Mouse (Mus musculus) right cerebral cortex, postnatal 4 days (tissue): ENCODE results near the gene Camta1.

Experiments
- DNase-seq: peaks from one replicate; pipeline ENCODE4 v3.0.0-alpha.2; 2022

Gene Camta1

DNA sequence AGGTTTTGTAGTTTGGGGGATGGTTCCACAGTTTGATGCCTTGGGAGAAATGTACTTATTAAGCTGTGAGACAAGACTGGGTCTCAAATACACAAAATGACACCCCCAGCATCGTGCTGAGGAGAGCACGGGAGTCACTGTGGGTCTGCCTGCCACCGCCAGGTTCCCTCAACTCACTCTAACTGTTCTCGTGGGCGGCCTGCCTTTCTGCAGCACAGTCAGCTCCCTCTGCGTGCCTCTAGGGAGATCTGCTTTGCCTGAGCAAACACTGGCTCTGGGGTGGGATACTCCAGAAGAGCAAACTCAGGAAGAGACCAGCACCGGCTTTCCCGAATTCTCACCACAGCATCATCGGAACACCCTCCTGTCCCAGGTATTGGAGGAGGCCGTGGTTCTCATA, 129.0 kb downstream of the Camta1 start:
- DNase-seq = no peak

DNA sequence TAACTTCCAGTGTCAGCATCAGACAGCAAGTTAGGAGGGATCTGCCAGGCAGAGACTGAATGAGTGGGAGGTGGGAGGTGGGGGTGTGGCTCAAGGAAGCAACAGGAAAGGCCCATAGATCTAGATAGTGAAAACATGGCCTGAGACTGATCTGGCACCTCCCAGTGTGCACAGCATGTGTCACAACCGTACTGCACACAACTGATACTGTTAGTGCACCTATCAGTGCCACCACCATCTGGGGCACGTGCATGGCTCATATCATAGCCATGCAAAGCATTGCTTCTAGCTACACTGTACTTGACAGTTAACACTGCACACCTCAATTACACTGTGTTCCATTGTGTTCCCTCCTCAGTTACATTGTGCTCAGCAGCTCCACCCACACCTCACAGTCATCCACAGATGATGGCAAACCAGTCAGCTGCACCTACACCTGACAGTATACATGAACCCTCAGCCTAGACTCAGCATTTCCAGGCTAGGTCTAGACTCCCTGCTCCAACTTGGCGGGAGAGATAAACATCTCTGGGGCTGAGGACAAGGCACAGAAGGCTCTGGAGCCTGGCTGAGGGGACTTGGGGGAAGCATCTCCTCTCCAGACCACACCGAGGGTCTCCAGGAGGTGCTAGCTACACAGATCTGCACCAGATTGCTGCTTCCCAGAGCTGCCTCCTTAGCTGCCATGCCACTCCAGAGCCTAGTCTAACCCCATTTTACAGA, 131.5 kb downstream of the Camta1 start:
- DNase-seq = no peak

DNA sequence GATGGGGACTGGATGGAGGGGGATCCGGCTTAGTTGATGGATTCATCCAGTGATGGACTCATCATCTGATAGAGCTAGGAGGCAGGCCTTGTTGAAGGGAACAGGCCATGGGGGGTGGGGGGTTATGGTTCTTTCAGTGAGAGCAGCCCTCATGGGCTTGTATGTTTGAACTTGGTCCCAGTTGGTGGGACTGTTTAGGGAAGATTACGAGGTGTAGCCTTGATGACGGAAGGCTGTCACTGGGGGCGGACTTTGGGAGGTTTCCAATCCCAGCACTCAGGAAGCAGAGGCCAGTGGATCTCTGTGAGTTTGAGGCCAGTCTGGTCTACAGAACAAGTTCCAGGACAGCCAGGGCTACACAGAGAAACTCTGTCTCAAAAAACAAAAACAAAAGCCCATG, 132.6 kb downstream of the Camta1 start:
- no peak for DNase-seq

DNA sequence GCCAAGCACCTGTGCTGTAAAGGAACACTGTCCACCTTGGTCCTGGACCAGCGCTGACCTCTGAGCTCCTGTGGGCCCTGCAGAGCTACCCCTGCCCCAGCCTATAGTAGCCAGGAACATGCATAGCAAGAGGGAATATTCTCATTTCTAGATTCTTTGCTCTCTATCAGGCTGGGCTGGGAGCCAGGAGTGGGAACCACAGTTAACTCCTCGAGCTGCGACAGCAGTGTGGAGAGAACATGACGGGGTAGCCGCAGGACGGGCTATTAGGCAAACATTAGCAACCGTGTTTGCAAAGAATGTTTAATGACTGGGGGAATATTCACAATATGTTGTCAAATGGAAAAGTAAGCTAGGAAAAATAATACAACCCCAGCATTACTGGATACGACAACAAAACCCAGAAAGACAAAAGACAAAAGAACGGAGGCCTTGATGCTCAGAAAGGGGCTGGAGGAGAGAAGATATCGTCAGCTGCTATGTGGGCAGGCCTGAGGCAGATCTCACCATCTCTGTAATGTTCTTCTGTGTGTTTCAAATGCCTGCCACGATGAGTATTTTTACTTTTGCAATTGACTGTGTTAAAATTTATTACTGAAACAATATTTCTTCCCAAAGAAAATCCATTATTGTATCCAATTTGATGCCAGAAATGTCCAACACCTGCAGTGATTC, 133.1 kb downstream of the Camta1 start:
- DNase-seq = peak; percentile 58

DNA sequence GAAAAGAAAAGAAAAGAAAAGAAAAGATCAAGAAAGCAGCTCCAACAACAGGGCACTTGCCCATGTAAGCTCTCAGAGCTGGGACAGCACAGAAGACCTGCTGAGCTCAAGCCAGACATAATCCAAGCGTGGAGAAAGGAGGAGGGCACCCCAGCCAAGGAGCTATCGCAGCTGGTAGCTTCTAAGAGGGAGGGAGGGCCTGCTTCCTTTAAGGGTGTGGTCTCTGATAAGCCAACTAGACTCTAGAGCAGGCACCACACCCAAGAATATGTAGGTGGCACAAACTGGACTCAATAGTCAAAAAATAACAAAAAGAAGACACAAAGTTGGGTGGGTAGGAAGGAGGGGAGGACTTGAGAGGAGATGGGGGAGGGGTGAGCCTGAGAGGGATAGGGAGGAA, 135.3 kb downstream of the Camta1 start:
- no peak for DNase-seq

DNA sequence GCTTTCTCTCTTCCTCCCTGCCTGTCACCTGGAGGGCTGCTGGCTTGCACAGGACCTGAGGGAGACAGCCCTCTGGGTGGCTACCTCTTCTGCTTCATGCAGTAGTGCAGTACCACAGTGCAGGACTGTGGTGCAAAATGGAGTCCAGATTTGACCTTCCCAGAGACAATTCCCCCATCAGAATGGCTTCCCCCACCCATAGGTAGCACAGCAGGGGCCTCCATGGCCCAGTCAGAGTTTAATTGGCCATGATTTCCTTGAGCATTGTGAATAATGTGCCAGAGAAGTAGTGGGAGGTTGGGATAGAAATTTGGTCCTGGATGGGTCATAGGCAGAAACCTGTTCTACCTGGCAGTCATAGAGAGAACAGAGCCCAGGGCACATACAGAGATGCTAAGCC, 136.8 kb downstream of the Camta1 start:
- no peak for DNase-seq

DNA sequence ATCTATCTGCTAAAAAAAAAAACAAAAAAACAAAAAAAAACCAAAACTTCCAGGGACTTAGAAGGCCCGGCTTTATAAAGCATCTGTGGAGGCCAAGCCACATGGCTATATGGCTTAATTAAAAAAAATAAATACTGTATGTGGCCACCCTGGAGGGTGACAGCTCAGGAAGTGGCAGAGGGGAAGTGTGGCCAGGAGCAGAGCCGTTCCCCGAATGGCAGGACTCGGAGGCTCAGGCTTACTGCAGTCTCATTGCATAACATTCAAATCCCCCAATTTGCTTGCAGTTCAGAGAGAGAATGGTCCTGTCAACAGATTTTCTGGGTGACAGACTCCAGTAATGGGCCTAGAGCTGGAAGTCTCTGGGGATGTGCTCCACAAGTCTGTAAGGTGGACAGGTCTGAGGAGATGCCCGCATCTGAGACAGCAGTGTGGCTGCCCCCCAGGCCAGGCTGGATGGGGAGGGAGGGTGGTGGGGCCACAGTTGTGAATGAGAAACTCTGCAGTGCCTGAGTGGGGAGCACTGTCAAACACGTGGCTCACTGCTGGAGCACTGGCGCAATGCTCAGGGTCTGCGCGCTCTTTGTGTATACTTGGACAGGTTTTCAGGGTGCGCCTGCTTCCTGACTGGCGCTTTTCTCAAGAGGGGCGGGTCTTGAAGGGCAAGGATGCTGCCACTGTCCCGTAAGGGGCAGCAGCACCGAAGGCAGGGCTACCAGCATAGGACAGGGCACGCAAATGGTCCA, 140.8 kb downstream of the Camta1 start:
- DNase-seq = no peak

DNA sequence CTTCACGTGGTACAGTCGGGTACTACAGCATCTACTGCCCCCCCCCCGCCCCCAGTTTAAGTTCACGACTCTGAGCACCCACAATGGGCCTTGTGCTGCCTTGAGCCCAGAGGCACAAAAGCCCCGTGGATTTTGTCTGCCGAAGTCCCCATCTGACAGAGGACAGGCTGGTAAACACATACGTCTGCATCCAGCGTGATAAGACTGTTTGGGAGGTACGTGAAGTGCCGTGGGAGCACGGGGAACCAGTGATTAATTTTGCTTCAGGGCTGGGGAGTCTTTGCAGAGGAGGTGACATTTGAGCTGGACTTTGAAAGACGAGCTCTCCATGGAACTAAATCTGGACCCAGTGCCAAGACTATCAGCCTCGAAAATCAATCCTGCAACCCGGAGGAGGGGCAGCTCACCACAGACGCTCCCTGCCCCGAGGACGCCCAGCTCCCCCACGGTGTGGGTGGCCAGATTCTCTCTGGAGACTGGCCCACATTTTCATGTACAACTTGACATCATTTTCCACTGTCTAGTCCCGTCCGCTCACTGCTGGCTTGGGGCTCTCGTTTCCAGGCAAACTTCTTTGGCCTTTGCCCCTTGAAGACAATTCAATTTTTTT, 142.7 kb downstream of the Camta1 start:
- no peak for DNase-seq

DNA sequence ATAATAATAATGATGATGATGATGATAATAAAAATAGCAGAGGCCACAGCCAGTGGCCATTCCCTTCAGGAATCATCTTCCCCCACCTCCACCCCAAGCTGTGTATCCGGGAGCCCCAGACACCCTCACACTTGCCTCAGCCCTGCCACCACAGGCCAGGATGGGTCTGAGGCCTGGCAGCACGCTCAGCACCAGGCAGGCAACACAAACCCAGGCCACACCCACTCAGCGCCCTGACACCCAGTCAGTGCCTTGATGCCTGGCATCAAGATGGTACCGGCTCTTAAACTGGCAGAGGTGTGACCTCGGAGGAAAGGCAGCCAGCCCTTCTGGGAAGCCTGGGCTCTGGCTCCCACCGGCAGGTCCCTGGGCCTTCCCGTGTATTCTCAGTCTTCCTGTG, 143.8 kb downstream of the Camta1 start:
- no peak for DNase-seq

DNA sequence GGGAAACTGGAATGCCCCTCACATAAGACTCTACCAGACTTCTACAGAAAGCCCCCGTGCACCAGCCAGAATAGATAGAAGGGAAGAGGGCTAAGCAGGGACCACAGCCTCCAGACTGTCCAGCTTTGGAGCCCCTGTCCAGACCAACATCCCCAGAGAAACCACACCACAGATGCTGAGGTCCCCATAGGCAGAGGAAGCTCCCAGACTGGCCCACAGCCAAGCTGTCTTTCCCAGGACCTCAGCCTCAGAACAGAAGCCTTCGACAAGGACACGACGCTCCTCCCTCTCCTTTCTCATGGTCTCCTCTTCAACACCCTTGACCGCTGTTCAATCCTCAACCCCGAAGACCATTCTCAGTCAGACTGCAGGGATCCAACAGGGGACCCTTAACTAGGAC, 148.0 kb downstream of the Camta1 start:
- no peak for DNase-seq

DNA sequence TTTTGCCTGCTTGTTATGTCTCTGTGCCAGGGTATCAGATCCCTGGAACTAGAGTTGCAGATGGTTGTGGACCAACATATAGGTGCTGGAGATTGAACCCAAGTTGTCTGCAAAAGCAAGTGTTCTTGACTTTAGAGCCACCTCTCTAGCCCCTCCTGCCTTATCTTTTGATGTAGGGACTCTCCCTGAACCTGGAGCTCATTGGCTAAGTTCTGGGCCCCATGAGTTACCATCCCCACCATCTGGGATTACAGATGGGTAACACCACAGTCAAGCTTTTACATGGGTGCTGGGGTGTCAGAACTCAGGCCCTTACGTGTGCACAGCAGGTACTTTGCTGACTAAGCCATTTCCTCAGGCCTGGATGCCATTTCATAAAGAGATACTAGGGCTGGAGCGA, 150.3 kb downstream of the Camta1 start:
- DNase-seq = no peak

DNA sequence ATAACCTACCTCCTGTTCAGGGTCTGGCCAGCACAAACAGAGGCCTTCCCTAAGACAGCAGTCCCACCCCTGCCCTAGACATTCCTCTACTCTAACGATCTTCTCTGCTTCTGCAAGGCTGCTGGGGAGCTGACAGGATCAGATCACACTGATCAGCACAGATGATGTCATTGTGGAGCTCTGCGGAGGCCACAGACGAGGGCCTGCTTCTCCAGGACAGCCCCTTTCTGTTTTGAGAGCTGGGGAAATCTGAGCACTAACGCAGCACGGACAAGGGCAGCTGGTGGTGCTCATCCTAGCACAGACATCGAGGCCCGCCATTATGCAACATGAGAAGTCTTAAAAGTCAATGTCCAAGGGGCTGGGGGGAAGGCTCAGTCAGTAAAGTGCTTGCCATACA, 151.2 kb downstream of the Camta1 start:
- no peak for DNase-seq

DNA sequence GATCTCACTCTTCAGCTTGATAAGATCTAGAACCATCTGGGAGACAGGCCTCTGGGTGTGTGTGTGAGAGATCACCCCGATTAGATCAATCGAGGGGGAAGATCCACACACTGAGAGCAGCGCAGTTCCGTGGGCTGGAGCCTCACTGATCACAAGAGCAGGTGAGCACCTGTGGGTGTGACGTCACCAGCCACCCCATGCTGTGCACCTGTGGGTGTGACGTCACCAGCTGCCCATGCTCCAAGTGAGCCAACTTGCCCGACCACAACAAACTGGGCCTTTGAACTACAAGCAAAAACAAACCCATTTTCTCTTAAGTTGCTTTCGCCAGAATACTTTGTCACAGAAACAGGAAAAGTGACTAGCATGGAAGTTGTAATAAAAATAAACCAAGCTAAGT, 152.4 kb downstream of the Camta1 start:
- no peak for DNase-seq

DNA sequence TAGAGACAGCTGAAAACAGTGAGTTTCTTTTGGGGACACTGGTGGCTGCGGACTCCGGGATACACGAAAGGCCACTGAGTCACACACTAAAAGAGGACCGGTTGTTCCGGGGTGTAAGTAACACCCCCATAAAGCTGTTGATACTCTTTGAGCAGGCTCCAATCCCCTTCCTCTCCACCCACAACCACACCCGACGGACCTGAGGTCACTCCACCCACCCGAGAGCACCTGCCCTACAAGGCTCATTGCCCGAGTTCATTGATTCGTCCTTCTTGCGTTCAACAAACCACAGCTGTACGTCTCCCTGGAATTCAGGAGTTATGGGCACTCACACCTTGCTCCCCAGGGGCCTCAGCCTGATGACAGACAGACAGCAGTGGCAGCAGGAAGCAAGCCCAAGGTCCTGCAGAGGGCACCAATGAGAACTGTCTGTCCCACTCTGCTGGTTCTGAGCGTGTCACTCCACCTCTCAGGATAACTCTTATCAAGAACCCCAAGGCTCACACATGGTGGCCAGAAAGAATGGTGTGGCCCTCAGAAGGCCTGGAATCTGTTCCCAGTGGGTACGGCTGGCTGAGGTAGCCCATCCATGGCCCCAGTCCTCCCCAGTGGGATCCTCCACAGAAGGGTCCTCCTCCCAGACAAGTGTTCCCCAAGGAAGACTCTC, 158.5 kb downstream of the Camta1 start:
- DNase-seq = no peak

DNA sequence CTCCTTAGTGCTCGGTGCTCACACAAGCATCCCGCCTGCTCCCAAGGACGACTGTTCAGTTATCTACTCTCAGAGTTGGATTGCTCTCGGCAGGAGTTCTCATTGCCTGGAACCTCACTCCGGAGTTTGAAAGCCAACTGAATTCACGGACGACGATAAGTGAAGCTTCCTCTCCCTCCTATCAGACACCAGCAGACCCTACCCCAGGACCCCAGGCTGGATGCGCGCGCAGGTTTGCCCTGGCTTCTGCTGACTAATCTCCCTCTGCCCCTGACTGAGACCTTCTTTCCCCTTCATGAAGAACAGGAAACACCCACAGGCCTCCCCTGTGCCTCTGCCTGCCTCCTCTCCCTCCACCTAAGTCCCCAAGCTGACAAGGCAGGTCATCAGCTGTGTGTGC, 159.2 kb downstream of the Camta1 start:
- no peak for DNase-seq

DNA sequence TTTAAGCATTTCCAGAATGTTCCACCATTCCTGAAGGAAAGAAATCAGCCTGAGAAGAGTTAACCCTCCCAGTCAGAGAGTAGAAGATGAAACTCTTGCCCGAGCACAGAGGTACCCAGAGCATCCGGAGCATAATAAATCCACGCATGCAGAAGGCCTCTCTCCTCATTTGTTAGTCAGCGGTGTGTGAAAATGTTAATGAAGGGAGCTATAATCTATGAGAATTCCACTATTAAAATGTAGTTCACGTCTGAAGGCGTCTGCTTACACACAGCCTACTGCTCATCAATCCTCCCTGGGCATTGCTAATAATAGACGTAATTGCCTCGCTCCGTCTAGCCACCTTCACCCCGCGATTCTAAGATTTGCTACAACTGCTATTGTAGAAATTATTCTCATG, 165.7 kb downstream of the Camta1 start:
- DNase-seq = no peak

DNA sequence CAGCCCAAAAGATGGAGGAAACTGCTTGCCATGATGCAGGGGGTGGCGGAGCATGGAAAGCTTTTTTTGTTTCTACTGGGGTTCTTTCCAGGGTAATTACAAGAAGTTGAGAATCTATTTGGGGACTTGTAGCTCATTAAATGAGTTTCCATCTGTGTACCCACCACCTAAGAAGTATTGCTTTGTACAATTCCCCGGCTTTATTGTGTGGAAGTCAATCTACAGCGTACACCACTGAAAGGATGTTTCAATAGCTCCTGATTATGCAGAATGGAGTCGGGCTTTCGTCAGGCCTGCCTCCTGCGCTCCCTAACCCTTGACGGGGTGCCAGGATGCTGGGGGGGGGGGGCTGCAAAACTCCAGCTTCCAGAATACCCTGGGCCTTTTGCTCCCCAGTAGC, 167.1 kb downstream of the Camta1 start:
- no peak for DNase-seq

DNA sequence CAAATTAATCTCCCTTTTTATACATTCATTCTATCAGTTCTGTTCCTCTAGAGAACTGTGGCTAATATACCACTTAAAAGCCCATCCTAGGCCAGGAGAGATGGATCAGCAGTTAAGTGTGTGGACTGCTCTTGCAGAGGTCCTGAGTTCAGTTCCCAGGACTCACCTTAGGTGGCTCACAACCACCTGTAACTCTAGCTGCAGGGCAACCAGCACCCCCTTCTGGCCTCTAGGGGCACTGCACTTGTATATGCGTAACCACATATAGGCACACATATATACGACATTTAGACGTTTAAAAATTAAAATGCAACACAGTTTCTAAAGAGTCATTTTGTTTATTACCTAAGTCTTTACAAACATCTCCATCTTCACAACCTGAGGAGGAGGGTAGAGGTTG, 167.6 kb downstream of the Camta1 start:
- DNase-seq = no peak

DNA sequence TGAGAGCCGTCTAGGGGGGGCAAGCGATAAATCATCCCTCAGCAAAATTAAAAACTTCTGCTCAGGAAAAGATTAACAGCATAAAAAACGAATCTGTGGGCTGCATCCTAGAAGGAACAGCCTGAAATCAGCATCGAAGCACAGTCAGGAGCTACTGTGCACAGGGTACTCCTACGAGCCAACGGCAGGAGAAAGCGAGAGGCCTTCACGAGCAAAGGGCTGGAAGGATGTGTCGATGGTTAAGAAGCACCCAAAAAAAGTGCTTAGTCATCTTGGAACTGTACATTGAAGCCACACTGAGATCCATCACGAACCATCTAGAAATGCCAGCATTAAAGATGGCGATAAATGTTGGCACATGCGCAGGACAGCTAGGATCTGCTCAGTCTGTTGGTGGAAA, 171.6 kb downstream of the Camta1 start:
- DNase-seq = no peak

DNA sequence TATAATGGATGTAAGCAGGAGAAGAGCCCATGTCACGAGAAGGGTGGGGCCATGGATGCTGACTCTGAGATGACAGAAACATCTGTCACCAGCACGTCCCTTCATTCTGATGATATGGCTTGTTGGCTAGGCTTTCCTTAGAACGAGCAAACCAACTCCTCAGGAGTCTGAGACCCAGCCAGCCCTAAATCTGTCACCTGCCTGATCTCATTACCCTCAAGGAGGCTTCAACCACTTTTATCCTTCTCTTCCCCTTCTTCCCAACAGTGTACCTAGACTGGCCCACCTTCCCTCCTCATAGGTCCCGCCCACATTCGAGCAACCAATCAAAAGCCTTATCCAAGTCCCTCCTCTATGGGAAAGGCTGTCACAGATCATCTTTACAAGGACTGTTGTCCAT, 173.5 kb downstream of the Camta1 start:
- DNase-seq = no peak

DNA sequence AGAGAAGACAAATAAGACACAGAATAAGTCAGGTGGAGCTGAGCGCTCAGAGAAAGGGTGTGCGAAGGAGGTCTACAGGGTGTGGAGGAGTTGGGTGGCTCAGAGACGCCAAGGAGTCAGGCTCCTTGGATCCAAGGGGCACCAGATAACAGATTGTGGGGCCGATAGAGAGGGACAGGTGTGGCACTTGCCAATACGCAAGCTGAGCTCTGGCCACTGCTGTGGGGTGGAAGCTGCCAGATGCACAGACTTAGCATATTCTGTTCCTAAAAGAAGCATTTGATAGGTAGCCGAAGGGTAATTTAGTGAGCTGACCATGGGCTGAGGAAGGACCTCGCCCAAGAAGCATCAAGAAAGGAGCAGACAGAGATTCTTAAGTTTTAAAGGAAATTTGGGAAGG, 177.1 kb downstream of the Camta1 start:
- DNase-seq = no peak

DNA sequence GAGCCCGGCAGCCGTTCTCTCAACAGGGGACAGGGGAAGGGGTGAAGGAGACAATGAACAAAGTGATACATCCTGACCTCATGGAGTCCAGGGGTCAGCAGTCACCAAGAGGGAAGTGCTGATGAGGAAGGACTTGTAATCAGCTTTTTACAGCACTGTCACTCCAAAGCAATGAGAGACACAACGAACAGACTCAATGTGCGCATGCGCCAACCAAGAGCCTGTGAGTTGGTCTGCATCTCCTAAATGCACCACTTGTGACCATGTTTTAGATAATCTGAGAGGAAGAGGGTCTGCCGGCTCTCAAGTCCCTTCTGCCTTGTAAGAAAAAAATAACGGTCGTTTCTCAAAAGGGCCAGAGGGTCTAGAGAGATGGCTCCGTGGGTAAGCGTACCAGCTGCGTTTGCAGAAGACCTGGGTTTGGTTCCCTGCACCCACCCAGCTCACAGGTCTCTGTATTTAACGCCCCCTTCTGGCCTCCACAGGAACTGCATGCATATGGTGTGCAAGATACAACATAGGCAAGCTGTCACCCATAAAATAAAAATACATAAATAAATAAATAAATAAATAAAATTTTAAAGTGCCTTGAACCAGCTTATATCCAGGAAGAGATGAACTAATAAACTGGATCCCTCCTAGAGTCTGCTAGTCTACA, 178.7 kb downstream of the Camta1 start:
- DNase-seq = no peak

DNA sequence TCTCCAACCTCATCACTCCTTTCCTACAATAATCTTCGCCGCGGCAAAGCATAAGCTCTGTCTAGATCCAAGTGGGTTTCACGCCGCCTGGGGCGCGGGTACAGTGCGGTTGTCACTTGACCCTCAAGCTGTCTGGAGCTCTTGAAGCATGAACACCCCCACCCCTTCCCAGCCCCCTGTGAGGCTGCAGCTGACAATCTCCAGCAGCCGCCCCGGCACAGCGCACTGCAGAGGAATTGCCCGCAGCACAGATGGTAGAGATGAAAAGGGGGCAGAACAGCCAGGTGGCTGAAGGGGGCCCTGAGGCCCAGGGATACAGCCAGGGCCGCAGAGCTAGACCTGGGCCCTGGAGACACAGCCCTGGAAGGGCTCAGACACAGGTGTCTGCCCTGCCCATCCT, 189.2 kb downstream of the Camta1 start:
- DNase-seq = no peak
